Mouse (Mus musculus): ENCODE measurements at regions not wholly inside any gene's neighbourhood (a gene's known extent, or its start where the extent isn't known, plus 50 kb on each side); places are given as distances from the start of the nearest gene placed in this dataset.
A peak's percentile ranks its signal among the peaks of the same experiment; 100 is the strongest.

DNA sequence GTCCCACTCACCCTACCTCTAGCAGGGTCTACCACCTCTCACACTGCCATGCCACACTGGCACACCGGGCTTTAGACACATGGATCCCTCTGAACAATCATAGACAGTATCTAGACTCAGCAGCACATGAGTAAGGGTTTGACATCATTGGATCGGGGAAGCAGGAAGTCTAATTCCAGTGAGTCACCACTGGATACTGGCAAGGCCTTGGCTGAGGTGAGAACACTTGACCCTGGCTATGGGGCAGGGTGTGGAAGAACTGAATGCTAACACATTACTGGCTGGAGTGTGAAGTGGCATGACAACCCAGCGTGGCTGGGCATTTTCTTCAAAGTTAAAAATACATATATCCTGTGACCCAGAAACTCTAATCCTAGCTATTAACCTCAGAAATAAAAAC lies 114.4 kb downstream of the H2afy start:
- no peak for DNase-seq (ENCODE audit: low spot score)

DNA sequence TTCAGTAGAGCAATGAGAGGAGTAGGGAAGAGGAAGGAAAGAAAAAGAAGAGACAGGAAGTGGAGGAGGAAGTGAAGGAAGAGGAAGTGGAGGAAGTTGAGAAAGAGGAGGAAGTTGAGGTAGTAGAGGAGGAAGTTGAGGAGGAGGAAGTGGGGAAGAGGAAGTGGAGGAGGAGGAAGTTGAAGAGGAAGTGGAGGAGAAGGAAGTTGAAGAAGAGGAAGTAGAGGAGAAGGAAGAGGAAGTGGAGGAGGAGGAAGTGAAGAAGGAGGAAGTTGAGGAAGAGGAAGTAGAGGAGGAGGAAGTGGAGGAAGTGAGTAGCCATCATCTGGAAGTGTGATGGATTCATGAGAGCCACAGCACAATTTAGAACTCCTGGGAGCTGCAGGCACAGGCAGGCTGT lies 122.2 kb downstream of the H2afy start:
- no peak for DNase-seq (ENCODE audit: low spot score)

DNA sequence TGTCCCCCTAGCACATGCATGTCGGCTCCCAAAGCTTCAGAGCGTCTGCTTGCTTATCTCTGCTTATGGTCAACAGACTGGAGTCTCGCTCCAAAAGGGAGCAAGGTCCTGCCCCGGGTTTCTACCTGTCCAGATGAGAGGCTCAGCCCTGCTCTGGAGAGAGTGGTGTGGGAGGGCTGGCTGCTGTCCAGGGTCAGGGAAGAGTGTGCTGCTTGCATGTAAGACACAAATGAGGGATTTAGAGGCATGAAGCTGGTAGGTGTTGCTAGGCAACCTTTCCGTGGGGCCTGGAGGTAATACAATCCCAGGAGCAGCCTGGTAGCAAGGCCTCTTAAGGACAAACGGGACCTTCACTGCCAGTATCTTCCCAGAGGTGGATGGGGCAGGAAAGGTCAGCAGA lies 125.7 kb downstream of the H2afy start:
- DNase-seq (ENCODE audit: low spot score): no peak

DNA sequence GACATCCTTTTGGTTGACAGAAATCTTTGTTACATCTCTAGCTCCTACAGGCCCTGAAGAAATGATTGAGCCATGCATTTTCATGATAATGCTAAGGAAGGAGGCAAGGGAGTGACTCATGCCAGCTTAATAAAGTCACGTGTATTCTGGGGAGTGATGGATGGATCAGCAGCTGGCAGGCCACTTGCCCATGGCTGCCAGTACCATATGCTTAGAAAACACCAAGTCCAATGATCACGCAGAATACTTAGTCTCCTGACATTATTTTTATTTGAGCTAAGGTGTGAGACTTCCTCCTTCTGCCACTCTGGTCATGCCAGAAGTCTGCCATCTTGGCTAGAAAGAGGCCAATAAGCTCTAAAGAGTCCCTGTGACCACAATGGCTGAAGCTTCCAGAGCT lies 129.3 kb downstream of the H2afy start:
- DNase-seq (ENCODE audit: low spot score): no peak

DNA sequence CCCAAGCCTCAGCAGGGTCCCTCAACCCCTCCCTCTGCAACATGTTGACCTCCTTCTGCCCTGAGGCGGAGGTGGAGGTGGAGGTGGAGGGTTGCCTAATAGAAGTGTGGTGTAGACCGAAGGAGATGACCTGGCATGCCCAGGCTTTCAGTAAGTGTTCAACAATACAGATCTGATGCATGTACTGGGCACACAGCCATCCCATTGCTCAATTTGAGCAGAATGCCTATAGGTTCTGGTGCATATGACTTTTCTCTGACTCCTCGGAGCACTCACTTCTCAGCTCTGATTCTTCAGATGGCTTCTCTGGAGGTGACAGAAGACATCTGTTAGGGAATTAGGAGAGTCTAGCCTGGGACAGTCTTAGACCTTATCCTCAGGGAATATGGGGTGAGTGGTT lies 130.4 kb downstream of the H2afy start:
- DNase-seq (ENCODE audit: low spot score): no peak

DNA sequence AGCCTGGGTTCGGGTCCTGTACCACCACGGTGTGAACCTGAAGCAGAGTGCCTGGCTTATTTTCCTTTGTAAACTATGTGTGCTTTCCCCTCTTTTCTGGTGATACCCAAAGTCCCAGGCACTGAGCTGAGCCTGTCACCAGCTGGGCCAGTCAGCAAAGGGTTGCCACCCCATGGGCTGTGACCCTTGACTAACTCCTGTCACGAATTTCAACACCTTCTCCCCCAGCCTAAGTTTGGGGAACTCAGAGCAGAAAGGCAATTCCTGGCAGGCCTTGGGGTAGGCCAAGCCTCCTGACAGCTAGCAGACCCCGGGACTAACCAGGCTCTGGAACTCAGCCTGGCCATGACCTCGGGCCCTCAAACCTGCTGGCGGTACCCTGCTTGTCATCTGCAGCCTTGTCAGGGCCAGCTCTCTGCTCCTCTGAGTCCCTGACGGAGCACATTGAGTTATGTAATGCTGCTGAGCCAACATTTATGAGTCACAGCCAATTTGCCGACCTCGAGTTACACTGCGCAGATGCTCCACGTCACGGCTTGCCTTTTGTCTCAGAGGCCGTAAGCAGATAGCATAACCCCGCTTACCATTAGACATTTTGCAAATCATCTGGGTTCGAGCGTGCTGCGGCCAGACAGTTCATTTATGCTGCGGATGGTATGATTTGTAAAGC lies 132.3 kb downstream of the H2afy start:
- peak; percentile 50 for DNase-seq (ENCODE audit: low spot score)

DNA sequence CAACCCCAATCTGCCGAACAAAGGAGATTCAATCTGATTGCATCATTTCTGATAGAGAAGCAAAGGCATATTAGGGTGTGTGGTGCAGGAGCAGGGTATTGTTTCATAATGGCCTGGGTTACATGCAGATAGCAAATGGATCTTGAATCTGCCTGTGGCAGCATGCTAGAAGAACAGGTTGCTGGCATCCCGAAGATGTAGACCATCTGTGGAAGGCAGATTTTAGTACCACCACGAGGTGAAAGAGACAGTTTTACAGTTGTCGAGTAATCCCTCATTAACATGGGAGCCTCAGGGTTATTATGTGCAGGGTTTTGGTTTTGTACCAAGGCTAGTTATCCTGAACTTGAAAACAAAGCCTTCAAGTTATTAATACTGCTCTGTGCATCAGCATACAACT lies 140.9 kb downstream of the H2afy start:
- DNase-seq (ENCODE audit: low spot score): no peak

DNA sequence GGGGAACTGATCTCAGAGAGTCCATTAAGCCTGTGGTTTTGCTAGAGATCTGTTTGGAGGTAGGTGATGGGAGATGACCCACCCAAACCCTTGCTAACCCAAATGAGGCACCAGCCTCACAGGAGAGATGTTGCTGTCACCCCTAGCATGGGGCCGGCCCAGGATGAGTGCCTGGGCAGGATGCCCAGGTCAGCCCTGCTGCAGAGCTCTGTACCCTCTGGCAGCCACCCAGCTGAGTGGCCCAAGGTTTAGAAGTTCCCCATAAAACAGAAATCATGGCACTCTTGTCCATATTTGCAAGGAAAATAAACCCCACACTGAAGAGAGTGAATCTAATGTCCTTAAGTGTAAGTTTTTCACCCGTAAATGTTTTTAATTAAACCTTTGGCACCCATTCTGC lies 141.7 kb downstream of the H2afy start:
- no peak for DNase-seq (ENCODE audit: low spot score)

DNA sequence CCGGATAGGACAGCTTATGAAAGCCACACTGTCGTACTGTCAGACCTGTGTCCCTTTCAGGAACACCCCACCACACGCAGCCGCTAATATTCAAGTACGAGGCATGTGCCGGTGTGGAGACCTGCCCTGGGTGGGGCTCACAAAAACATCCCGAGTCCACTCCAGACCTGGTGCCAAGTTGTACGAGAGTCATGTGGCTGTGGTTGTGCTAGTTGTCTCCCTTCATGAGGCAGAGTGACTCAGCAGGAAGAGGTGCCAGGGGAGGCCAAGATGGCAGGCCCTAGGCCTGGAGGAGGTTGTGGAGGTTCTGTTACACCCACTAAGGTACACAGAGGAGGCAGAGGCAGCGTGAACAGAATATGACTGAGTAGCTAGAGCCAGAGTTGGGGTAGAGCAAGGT lies 143.5 kb downstream of the H2afy start:
- no peak for DNase-seq (ENCODE audit: low spot score)

DNA sequence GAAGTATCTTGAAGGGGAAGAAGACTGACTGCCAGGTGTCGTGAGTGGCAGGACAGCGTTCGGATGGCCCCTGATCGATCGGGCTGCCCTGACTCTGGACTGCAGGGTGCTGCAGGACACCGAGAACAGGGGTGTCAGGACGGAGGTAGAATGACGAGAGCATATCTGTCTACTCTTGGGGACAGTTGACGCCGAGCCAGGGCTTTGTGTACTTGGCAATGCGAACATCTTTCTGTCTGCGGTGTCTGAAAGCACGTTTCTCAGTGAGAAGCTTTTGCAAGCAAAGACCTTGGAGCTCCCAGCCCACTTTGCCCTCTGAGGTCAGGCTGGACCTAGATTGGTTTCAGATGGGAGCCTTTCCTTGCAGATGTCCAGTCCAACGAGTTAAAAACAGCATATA lies 144.9 kb downstream of the H2afy start:
- DNase-seq (ENCODE audit: low spot score): no peak

DNA sequence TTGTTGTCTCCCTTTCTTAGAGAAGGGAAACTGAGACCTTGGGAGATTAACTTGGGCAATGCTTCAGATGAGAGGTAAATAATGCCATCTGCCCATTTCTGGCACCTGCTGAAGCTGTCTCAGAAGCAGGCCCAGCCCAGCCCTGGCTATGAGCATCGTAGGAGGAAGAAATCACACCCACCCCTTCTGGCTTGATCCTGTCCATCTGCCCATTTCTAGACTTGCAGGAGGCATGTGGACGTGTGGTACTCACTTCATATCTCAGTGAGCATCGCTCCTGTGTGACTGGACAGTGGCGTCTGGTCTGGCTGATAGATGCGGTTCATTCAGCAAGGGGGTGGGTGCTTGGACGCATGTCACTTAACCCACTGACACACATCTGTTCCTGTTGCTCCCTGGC lies 146.0 kb downstream of the H2afy start:
- no peak for DNase-seq (ENCODE audit: low spot score)

DNA sequence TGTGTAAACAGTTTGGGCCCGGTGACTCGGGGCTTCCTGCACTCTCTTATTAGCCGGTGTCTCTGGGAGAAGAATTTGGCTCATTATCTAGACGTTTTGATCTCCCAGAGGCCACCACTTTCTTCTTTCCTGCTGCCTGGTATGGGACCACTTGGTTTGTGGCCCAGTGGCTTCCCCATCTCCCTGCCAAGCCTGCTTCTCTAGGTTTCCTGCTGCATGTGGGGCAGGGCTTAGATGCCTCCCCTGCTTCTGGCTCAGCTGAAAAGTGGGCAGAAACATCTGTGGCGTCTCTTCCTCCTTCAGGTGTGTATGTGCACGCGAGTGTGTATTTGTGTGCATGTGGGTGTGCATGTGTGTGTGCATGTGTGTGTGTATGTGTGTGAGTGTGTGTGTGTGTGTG lies 146.8 kb downstream of the H2afy start:
- no peak for DNase-seq (ENCODE audit: low spot score)

DNA sequence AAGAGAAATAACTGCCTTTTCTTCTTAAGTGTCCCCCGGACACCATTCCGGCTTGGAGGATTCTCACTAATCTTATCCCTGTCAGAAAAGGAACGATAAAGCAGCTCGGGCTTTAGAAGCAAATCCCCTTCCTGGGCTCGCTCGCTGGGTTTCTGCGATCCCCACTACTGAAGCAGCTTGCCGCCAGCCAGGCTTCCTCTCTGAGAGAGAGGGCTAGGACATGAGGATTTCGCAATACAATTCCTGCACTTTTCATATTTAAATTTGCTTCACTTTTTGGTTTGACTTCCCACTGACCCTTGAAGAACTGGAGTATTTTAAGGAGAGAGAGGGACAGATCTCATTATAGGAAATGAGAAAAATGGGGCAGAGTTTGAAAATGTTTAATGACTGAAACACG lies 149.4 kb upstream of the Pitx1 start:
- no peak for DNase-seq (ENCODE audit: low spot score)

DNA sequence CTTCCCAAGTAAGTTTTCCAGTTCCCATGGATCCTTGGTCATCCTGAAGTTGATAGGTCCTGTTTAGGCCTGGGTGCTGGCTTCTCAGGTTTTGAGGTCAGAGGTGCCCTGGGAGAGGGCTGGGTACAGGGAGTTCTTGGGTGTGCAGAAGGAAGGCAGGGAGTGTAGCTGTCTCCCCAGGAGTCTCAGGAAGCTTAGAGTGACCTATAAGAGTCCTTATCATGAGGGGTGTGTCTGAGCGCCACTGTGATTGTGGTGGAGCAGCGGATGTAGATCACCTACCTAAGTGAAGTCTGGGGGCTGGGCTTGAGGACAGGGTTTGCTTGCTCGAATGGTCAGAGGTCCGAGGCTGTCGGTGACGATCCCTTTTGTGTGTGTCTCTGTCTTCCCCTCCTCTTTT lies 148.8 kb upstream of the Pitx1 start:
- DNase-seq (ENCODE audit: low spot score): no peak

DNA sequence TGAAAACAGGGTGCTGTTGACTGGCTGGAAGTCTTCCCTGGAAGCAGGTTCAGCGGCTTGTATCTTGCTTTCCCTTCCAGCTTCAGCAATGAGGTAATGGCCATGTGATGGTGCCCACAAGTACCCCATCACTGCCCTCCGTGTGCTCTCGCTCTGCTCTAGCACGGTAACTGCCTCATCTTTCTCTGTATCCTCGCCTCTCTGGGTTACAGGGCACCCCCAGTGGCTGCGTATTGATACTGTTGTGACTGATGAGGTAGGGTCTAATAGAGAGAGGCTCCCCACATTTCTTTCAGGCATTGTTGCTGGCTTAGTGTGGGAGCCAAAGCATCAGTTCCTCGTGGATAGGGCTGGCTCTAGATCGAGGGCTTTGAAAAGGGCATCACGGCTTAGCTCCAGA lies 147.9 kb upstream of the Pitx1 start:
- DNase-seq (ENCODE audit: low spot score): no peak

DNA sequence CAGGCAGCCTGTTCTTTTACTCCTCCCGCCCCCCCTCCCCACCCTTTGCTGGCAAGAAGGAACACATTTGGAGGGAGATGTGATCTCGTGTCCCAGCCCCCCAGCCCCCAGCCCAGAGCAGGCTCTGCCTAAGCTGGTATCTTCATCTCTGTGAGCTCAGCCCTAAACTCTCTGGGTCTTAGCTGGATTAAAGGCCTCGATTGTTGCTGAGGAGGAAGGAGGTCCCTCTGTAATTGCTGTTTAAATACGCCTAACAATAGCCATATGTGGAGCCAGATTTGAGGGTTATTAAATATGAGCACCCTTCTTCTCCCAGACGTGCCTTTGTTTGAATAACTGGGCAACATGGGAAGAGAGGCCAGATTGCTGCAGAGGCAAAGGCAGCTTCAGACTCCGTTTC lies 145.0 kb upstream of the Pitx1 start:
- DNase-seq (ENCODE audit: low spot score): no peak

DNA sequence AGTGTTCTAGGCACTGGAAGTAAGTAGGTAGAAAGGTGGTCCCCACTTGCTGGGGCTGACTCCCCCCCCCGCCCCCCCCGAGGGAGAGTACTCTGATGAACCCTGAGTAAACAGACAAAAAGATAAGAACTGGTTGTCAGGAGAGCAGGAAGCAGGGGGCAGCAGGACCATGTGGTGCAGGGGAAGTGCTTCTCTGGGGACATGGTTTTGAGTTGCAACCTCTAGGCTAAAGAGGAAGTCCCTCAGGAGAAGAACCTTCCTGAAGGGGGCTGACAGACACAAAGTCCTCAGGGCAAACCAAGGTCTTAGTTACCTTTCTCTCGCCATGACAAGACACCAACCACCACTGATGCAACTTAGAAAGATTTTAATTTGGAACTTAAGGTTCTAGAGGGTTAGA lies 141.9 kb upstream of the Pitx1 start:
- no peak for DNase-seq (ENCODE audit: low spot score)

DNA sequence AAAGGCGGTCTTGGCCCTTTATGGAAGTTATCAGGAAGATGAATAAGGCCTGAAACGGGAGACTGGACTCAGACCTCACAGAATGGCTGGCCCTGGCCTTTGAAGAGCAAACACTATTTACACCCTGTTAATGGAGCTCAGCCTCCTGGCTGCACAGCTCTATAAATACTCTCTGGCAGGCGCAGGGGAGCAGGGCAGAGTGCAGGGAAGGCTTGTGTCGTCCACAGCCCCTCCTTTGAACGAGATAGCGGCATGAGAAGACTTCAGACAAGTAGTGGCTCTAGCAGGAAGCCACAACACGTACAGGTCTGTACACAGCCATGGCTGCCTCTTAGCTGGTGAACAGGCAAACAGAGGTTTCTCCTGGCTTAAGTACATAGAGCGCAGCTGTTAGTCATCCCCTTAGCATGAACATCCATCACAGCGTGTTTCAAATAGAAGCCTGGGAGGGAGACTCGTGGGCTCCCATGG lies 141.0 kb upstream of the Pitx1 start:
- DNase-seq (ENCODE audit: low spot score): peak; percentile 30

DNA sequence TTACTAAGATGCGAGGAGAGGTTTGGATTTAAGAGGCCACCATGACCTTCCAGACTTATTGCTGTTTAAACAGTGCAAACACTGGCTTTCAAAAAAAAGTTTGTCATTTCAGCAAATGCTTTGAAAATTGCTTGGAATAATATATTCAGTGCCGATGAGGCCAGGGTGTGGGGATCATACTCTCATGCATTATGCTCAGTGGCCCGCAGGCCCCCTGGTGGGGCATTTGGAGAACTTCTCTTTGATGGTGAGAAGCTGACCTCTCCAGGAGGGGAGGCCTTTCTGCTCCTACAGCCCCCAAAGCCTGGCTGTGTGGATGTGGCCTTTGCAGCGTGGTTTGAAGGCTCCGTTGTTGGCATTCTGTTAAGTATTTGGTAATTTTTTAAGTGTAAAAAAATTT lies 138.1 kb upstream of the Pitx1 start:
- no peak for DNase-seq (ENCODE audit: low spot score)

DNA sequence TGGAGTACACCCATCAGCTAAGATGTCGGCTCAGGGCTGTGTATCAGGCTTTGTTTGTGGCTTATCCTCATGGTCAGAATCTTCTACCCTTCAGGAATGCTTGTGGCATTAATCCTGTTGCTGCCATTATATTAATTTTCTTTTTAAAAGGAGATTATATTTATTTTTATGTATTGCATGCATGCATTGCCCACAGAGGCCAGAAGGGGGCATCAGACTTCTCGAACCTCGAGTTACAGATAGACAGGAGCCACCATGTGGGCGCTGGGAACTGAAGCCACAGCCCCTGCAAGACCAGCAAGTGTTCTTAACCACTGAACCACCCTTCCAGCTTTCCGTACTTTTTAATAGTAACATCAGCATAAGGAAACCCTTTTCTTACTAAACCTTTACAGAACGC lies 134.7 kb upstream of the Pitx1 start:
- DNase-seq (ENCODE audit: low spot score): no peak

DNA sequence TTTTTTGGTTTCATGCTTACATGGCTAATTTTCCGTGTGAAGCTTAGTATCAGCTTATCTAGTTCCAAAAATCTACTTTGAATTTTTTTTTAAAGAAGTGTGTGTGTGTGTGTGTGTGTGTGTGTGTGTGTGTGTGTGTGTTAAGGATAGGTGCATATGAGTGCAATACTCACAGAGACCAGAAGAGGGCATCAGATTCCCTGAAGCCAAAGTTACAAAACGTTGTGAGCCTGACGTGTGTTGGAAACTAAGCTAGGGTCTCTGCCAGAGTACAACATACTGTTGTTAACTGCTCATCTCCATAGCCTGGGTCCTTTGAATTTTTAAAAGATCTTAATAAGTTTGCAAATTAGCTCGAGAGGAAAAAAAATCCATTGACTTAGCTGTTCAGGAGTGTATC lies 133.5 kb upstream of the Pitx1 start:
- DNase-seq (ENCODE audit: low spot score): no peak

DNA sequence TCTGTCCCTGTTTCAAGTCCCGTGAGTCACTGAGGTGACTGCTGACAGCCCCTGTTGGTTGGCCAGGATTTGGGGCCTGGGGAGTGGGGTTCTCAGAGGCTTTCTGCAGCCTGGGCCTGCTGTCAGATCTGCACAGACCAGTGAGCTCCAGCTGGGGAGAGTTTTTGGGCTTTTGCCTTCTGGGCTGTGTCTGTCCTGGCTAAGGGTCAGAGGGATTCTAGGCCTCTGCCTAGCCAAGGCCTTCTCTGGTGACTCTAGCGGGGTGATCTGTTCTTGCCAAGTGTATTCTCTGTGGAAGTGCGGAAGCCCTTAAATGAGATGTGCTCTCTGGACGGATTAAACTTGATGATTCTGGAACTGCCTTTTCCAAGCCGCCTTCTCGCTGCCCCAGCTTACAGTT lies 131.2 kb upstream of the Pitx1 start:
- no peak for DNase-seq (ENCODE audit: low spot score)

DNA sequence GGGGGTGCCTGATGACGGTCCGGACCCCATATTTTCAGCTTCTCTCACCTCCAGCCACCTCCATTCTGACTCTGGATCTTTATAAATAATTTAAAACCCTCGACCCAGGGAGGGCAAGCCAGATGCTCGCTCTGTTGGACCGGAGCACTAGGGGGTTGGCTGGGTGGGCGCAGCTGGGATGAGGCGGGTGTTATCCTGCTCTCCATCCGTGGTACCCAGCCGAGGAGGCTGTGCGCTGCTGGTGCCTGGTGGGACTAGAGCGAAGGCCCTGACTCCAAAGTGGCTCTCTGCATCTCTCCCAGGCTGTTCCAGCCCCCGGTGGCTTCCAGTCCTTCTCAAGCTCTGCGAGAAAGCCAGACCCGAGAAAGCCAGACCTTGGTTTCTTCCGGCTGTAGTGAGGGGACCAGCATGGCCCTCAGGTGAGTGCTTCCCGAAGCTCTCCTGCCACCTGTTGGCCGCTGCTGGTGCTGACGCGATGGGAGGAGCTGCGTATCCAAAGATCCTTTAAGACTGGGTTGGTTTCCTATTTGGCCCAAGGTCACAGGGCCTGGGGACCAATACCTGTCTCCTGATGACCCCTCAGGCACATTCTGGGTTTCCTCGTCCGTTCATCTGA lies 127.1 kb upstream of the Pitx1 start:
- DNase-seq (ENCODE audit: low spot score): peak; percentile 69

DNA sequence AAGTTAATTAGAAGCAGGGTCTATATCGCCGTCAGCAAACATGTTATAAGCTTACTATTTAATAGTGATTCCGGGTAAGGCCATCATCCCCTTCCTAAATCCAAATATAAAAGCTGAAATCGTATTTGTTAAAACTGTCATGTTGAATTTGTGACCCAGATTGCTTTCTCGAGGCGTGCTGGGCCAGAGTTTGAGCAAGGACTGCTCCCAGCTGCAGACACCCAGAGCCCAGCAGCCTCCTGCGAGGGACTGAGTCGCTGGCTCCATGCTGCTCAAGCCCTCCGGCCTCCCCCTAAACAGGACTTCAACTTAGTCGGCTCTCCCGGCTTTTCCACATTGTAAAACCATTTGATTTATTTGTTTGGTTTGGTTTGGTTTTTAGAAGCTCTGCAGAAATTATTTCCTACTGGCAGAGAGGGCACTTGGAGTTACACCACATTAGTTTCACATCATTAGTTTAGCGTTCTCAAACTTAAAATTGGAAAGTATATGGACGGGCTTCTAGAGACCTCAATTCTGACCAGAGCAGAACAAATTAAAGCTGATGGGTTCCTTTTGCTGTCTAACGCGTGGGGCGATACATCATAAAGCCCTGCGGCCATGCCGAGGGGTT lies 126.4 kb upstream of the Pitx1 start:
- no peak for DNase-seq (ENCODE audit: low spot score)
